Mouse (Mus musculus): ENCODE data around the gene Itgb2l. TPM values are rescaled to one million over a fixed set of nuclear protein-coding genes. Genes with fewer than 3 reads are reported as not detected.

Gene Itgb2l
- total RNA-seq, 4 experiments from 2014 or later = not detected

Other genes starting within 250 kb of the Itgb2l start
- gene Sh3bgr, start 243.2 kb downstream of the Itgb2l start, total RNA-seq (2022) = 10 to 100 TPM; 17.2 to 37.2 (median 31.4) TPM
- under 1 TPM; 0.40 to 0.55 (median 0.51) TPM for gene B3galt5, start 207.8 kb downstream of the Itgb2l start, total RNA-seq (2022)
- gene Pcp4, start 24.0 kb upstream of the Itgb2l start, total RNA-seq (2022) = 10 to 100 TPM in 2 of 4 experiments, 1 to 10 TPM in 2; 7.1 to 14.6 (median 9.6) TPM

Data from adrenal gland, adult 8-10 months (tissue).